Mouse (Mus musculus): ENCODE data around the gene Asprv1. TPM values are rescaled to one million over a fixed set of nuclear protein-coding genes. Genes with fewer than 3 reads are reported as not detected.

Asprv1 gene
- polyA plus RNA-seq, 1 experiment from 2014 or later, result 2,145 TPM

DNA sequence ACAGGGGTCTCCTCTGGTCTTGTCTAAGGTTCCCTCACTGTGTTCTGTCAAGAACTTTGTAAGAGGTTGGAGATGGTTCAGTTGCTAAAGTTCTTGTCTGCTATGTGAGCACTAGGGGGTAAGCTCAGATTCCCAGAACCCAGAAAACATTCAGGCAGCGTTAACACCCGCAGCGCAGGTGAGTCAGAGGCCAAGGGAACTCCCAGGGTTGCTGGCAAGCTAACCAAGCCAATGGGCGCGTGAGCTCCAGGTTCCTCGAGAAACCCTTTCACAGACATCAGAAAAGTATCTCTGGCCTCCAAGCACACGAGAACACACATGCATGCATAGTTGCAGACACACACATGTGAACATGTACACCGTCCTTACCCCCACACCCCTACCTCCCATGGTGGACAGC lies 12.8 kb downstream of the Asprv1 start:
- Histone ChIP-seq H3K4me2 (replicated peaks; ENCODE audit: low read depth) (no peak overlapping the region), H3K9me3 (ENCODE audit: control insufficient read depth, low read length) (no peaks in the 10 kb centered on the region), H3K27me3 (ENCODE audit: control insufficient read depth, insufficient read depth, low read length) (no peaks in the 10 kb centered on the region), H3K9ac (ENCODE audit: low read length) (no peak overlapping the region), H3K36me3 (ENCODE audit: control insufficient read depth, insufficient read depth, low read length) (no peaks in the 10 kb centered on the region), H3K27ac (replicated peaks) (peak overlapping the region; percentile 24; the same call in 1 of the 2 replicates), H3K4me1 (replicated peaks; ENCODE audit: control insufficient read depth, insufficient read depth) (no peaks in the 10 kb centered on the region), H3K4me3 (ENCODE audit: low read depth, low read length) (no peak overlapping the region)
- TF ChIP-seq EP300 (optimal IDR thresholded peaks at IDR 0.05) (no peak), CTCF (IDR thresholded peaks at IDR 0.05; ENCODE audit: low read depth) (no peak)
- DNase-seq (ENCODE audit: low spot score), result peak; percentile 55
- 68% methylated on average over 8 of the region's 8 CpGs for WGBS
- no peak for ATAC-seq (ENCODE audit: low FRiP score, low TSS enrichment)

DNA sequence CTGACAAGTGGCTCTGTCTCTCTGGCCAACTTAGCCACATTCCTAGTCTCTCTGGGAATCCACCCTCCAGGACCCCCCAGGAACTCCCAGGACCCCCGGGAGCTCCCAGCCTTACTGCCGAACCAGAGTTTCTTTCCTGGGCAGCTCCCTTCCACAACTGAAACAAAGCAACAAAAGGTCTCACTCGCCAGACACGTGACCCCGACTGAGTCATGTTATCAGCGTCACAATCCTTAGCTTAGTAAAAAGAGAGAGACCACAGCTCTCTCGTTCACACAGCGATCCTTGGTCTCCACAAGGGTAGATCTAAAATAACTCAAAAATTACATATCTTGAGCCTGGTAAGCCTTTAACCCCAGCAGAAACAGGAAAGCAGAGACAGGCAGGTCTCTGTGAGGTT lies 13.8 kb downstream of the Asprv1 start:
- Histone ChIP-seq H3K27me3 (ENCODE audit: control insufficient read depth, insufficient read depth, low read length) (no peaks in the 10 kb centered on the region), H3K4me2 (replicated peaks; ENCODE audit: low read depth) (no peak overlapping the region), H3K36me3 (ENCODE audit: control insufficient read depth, insufficient read depth, low read length) (no peaks in the 10 kb centered on the region), H3K4me1 (replicated peaks; ENCODE audit: control insufficient read depth, insufficient read depth) (no peaks in the 10 kb centered on the region), H3K9me3 (ENCODE audit: control insufficient read depth, low read length) (no peaks in the 10 kb centered on the region), H3K4me3 (ENCODE audit: low read depth, low read length) (no peak overlapping the region), H3K9ac (ENCODE audit: low read length) (no peak overlapping the region), H3K27ac (replicated peaks) (peak overlapping the region; percentile 24; the same call in 1 of the 2 replicates)
- DNase-seq (ENCODE audit: low spot score) (peak; percentile 38), ATAC-seq (ENCODE audit: low FRiP score, low TSS enrichment) (no peak)
- no peak for TF ChIP-seq EP300 (optimal IDR thresholded peaks at IDR 0.05)
- TF ChIP-seq CTCF (IDR thresholded peaks at IDR 0.05; ENCODE audit: low read depth), result no peak
- WGBS, result 49% methylated on average over 8 of the region's 8 CpGs

DNA sequence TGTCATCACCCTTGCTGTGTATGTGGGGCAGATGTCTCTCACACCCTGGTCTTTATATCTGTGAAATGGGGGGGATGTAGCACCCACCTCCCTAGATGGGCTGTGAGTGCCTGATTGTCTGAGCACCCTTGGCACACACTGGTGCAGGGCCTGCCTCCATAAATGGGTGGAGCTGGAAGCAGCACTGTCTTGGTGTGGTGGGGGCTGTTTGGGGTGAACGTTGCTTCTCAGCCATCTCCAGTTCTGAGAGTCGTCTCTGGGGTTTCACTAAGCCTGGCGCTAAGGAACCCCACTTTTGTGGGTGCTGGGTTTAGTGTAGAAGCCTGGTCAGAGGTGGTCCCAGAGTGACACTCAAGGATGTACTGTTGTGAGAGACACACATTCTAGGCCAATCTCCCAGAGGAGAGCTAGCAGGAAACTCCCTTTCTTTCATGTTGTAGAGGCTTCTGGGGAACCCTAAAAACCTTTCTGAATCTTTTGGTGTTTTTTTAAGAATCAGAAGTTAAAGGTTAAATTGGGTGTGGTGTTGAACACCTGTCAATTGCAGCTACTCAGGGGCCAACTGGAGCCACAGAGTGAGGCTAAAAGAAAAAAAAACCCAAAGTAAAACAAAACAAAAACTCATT lies 16.9 kb downstream of the Asprv1 start:
- DNase-seq (ENCODE audit: low spot score), result no peak
- TF ChIP-seq CTCF (IDR thresholded peaks at IDR 0.05; ENCODE audit: low read depth), result no peak
- no peak for TF ChIP-seq EP300 (optimal IDR thresholded peaks at IDR 0.05)
- no peak for ATAC-seq (ENCODE audit: low FRiP score, low TSS enrichment)
- H3K4me3 ChIP-seq (ENCODE audit: low read depth, low read length), result no peak overlapping the region
- H3K4me1 ChIP-seq (replicated peaks; ENCODE audit: control insufficient read depth, insufficient read depth), result no peaks in the 10 kb centered on the region
- H3K4me2 ChIP-seq (replicated peaks; ENCODE audit: low read depth), result no peak overlapping the region
- no peak overlapping the region for H3K27ac ChIP-seq (replicated peaks)
- H3K36me3 ChIP-seq (ENCODE audit: control insufficient read depth, insufficient read depth, low read length), result peaks cover 3% of the 10 kb centered on the region; the same call in 1 of the 2 replicates
- H3K9ac ChIP-seq (ENCODE audit: low read length), result no peak overlapping the region
- no peaks in the 10 kb centered on the region for H3K27me3 ChIP-seq (ENCODE audit: control insufficient read depth, insufficient read depth, low read length)
- WGBS, result 84% methylated on average over 3 of the region's 3 CpGs
- no peaks in the 10 kb centered on the region for H3K9me3 ChIP-seq (ENCODE audit: control insufficient read depth, low read length)

DNA sequence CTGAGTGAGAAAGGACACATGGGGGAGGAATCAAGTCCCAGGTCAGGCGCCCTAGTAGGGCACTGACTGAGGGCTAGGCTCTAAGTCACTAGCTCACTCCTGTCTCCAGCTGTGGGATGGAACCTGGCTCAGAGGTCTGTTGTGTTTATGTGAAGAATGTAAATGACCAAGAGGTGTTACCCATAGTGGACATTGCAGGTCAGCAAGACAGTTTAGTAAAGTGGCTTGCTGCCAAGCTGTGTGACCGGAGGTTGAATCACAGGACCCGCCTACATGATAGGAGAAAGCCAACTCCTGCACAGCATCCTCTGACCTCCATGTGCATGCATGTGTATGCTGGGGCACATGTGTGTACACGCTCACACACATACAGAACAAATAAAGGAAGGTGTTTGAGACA lies 17.6 kb downstream of the Asprv1 start:
- ATAC-seq (ENCODE audit: low FRiP score, low TSS enrichment) (peak; percentile 52; the same call in 1 of the 2 replicates), DNase-seq (ENCODE audit: low spot score) (peak; percentile 37)
- Histone ChIP-seq H3K27me3 (ENCODE audit: control insufficient read depth, insufficient read depth, low read length) (no peaks in the 10 kb centered on the region), H3K36me3 (ENCODE audit: control insufficient read depth, insufficient read depth, low read length) (peaks cover 3% of the 10 kb centered on the region), H3K27ac (replicated peaks) (no peak overlapping the region), H3K4me2 (replicated peaks; ENCODE audit: low read depth) (no peak overlapping the region), H3K4me1 (replicated peaks; ENCODE audit: control insufficient read depth, insufficient read depth) (no peaks in the 10 kb centered on the region), H3K9ac (ENCODE audit: low read length) (no peak overlapping the region), H3K9me3 (ENCODE audit: control insufficient read depth, low read length) (no peaks in the 10 kb centered on the region), H3K4me3 (ENCODE audit: low read depth, low read length) (no peak overlapping the region)
- TF ChIP-seq CTCF (IDR thresholded peaks at IDR 0.05; ENCODE audit: low read depth) (no peak), EP300 (optimal IDR thresholded peaks at IDR 0.05) (no peak)
- 62% methylated on average over 4 of the region's 4 CpGs for WGBS

DNA sequence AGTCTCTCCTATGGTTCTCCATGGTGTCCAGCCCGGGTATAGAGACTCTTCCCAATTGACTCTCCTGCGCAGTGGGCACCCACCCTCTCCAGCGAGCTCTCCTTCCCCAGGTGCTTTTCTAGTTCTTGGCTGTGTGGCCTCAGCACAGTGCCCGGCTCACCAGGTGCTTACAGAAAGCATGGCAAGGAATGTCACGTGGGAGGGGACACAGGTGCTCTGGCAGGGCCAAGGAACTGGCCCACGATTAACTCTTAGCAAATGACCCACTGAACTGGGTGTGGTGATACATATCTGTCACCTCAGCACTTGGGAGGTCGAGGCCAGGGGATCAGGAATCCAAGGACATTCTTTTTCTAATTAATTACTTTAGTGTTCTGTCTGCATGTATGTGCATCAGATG lies 18.2 kb downstream of the Asprv1 start:
- DNase-seq (ENCODE audit: low spot score) (no peak), ATAC-seq (ENCODE audit: low FRiP score, low TSS enrichment) (no peak)
- no peak for TF ChIP-seq EP300 (optimal IDR thresholded peaks at IDR 0.05)
- TF ChIP-seq CTCF (IDR thresholded peaks at IDR 0.05; ENCODE audit: low read depth), result no peak
- peaks cover 9% of the 10 kb centered on the region for H3K36me3 ChIP-seq (ENCODE audit: control insufficient read depth, insufficient read depth, low read length)
- H3K4me2 ChIP-seq (replicated peaks; ENCODE audit: low read depth), result no peak overlapping the region
- H3K9me3 ChIP-seq (ENCODE audit: control insufficient read depth, low read length), result no peaks in the 10 kb centered on the region
- H3K27me3 ChIP-seq (ENCODE audit: control insufficient read depth, insufficient read depth, low read length), result no peaks in the 10 kb centered on the region
- H3K4me1 ChIP-seq (replicated peaks; ENCODE audit: control insufficient read depth, insufficient read depth), result no peaks in the 10 kb centered on the region
- no peak overlapping the region for H3K9ac ChIP-seq (ENCODE audit: low read length)
- 60% methylated on average over 7 of the region's 7 CpGs for WGBS
- no peak overlapping the region for H3K27ac ChIP-seq (replicated peaks)
- no peak overlapping the region for H3K4me3 ChIP-seq (ENCODE audit: low read depth, low read length)

DNA sequence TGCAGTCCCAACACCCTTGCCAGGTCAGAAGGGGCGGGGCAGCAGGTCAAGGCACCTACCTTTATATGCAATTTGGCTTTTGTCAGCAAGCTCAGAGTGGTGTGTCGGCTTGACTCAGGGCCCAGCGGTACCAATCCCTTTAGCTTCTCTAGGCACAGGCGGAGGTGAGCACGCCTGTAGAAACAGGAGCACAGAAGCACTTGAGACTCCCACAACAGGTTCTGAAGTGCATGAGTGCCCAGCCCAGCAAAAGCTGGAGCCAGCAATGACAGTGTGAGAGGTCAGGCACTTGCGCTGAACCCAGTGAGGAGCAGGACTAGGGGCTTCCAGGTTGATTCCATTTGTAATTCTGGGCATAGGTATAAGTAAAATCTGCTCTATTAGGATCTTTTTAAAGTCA lies 25.1 kb downstream of the Asprv1 start:
- TF ChIP-seq CTCF (IDR thresholded peaks at IDR 0.05; ENCODE audit: low read depth) (no peak), EP300 (optimal IDR thresholded peaks at IDR 0.05) (no peak)
- Histone ChIP-seq H3K27me3 (ENCODE audit: control insufficient read depth, insufficient read depth, low read length) (no peaks in the 10 kb centered on the region), H3K4me3 (ENCODE audit: low read depth, low read length) (no peak overlapping the region), H3K9ac (ENCODE audit: low read length) (no peak overlapping the region), H3K4me1 (replicated peaks; ENCODE audit: control insufficient read depth, insufficient read depth) (no peaks in the 10 kb centered on the region), H3K9me3 (ENCODE audit: control insufficient read depth, low read length) (no peaks in the 10 kb centered on the region), H3K27ac (replicated peaks) (no peak overlapping the region), H3K4me2 (replicated peaks; ENCODE audit: low read depth) (no peak overlapping the region), H3K36me3 (ENCODE audit: control insufficient read depth, insufficient read depth, low read length) (peaks cover 19% of the 10 kb centered on the region)
- no peak for ATAC-seq (ENCODE audit: low FRiP score, low TSS enrichment)
- DNase-seq (ENCODE audit: low spot score), result no peak
- WGBS, result 83% methylated on average over 6 of the region's 6 CpGs
